Mouse (Mus musculus) MEL (cell line): ENCODE data around the gene Negr1. TPM values are rescaled to one million over a fixed set of nuclear protein-coding genes. Genes with fewer than 3 reads are reported as not detected.

Experiments
- DNase-seq: peaks from one replicate; pipeline ENCODE4 v3.0.0; 2011; ENCODE audit warnings: low read depth, low spot score
- H3K27ac ChIP-seq: 2 replicates; pipeline ENCODE4 v1.5.1; 2012; ENCODE audit warnings: low read depth, mild to moderate bottlenecking, control low read depth, low read length, moderate library complexity; ENCODE audit not compliant: control insufficient read depth
- H3K27me3 ChIP-seq, 2 experiments: fragments of 150-350 bp in 1 of 2; sonication (generic) in 1 of 2; 2 replicates each; pipeline ENCODE4 v1.6.1; 2012; ENCODE audit warnings: low read length in 2 of 2, mild to moderate bottlenecking in 2 of 2, improper control_type of control experiment in 1 of 2, moderate library complexity in 1 of 2; ENCODE audit not compliant: insufficient read depth in 2 of 2, control insufficient read depth in 1 of 2
- H3K36me3 ChIP-seq, 2 experiments: 2 replicates each; pipeline ENCODE4 v1.6.1; 2012 to 2014; ENCODE audit warnings: low read length in 2 of 2, improper control_type of control experiment in 1 of 2, inconsistent platforms in 1 of 2, mild to moderate bottlenecking in 1 of 2; ENCODE audit not compliant: insufficient read depth in 2 of 2, control insufficient read depth in 1 of 2
- H3K4me1 ChIP-seq, 2 experiments: fragments of 150-350 bp in 1 of 2; sonication (generic) in 1 of 2; 2 replicates each; pipeline ENCODE4 v1.6.1; 2012; ENCODE audit warnings: low read length in 2 of 2, improper control_type of control experiment in 1 of 2, mild to moderate bottlenecking in 1 of 2; ENCODE audit not compliant: insufficient read depth in 2 of 2, control insufficient read depth in 1 of 2
- H3K4me3 ChIP-seq, 2 experiments: fragments of 150-350 bp in 1 of 2; sonication (generic) in 1 of 2; 2 replicates each; pipeline ENCODE4 v1.5.1; 2012; ENCODE audit warnings: low read depth in 2 of 2, low read length in 2 of 2, mild to moderate bottlenecking in 2 of 2, moderate library complexity in 2 of 2, control low read depth in 1 of 2, improper control_type of control experiment in 1 of 2; ENCODE audit not compliant: control insufficient read depth in 1 of 2, insufficient read depth in 1 of 2
- H3K79me2 ChIP-seq: 2 replicates; pipeline ENCODE4 v1.6.1; 2012; ENCODE audit warnings: mild to moderate bottlenecking, low read length, moderate library complexity; ENCODE audit not compliant: control insufficient read depth, poor library complexity, insufficient read depth
- H3K9ac ChIP-seq: 2 replicates; pipeline ENCODE4 v1.6.1; 2012; ENCODE audit warnings: low read depth, mild to moderate bottlenecking, control low read depth, low read length, moderate library complexity; ENCODE audit not compliant: control insufficient read depth, poor library complexity, severe bottlenecking
- H3K9me3 ChIP-seq: fragments of 150-350 bp; sonication (generic); replicated peaks from 2 replicates; pipeline ENCODE4 v1.6.1; 2012; ENCODE audit warnings: mild to moderate bottlenecking, low read length, improper control_type of control experiment, moderate library complexity; ENCODE audit not compliant: insufficient read depth
- CHD1 ChIP-seq: IDR thresholded peaks from 2 replicates; pipeline ENCODE4 v1.6.1; 2012; ENCODE audit warnings: low read depth, mild to moderate bottlenecking, inconsistent platforms, low read length, improper control_type of control experiment
- ELF1 ChIP-seq: IDR thresholded peaks from 2 replicates; pipeline ENCODE4 v1.6.1; 2014; ENCODE audit warnings: low read depth, mild to moderate bottlenecking, inconsistent platforms, low read length, improper control_type of control experiment, moderate library complexity
- ETS1 ChIP-seq: IDR thresholded peaks from 2 replicates; pipeline ENCODE4 v1.6.1; 2012; ENCODE audit warnings: low read depth, mild to moderate bottlenecking, inconsistent platforms, low read length, improper control_type of control experiment, moderate library complexity
- GABPA ChIP-seq: IDR thresholded peaks from 2 replicates; pipeline ENCODE4 v1.6.1; 2012; ENCODE audit warnings: low read depth, mild to moderate bottlenecking, inconsistent platforms, low read length, improper control_type of control experiment, moderate library complexity
- GATA1 ChIP-seq: IDR thresholded peaks from 2 replicates; pipeline ENCODE4 v1.6.1; 2011; ENCODE audit warnings: low read depth, low read length, improper control_type of control experiment
- KAT2A ChIP-seq: conservative IDR thresholded peaks from 2 replicates; pipeline ENCODE4 v1.6.1; 2012; ENCODE audit warnings: low read depth, low read length, improper control_type of control experiment, inconsistent platforms
- MAX ChIP-seq: IDR thresholded peaks from 2 replicates; pipeline ENCODE4 v1.6.1; 2011; ENCODE audit warnings: low read length, improper control_type of control experiment
- MEF2A ChIP-seq: IDR thresholded peaks from 2 replicates; pipeline ENCODE4 v1.6.1; 2014; ENCODE audit warnings: low read depth, mild to moderate bottlenecking, inconsistent platforms, low read length, improper control_type of control experiment; ENCODE audit not compliant: poor library complexity, insufficient replicate concordance, severe bottlenecking; ENCODE audit errors: extremely low read depth
- MYB ChIP-seq: IDR thresholded peaks from 2 replicates; pipeline ENCODE4 v1.6.1; 2011; ENCODE audit warnings: mild to moderate bottlenecking, low read depth, low read length, improper control_type of control experiment
- MYC ChIP-seq: IDR thresholded peaks from 2 replicates; pipeline ENCODE4 v1.6.1; 2011; ENCODE audit warnings: low read depth, mild to moderate bottlenecking, low read length, improper control_type of control experiment, moderate library complexity
- NELFE ChIP-seq: IDR thresholded peaks from 2 replicates; pipeline ENCODE4 v1.6.1; 2011; ENCODE audit warnings: low read depth, low read length, improper control_type of control experiment
- RCOR1 ChIP-seq: IDR thresholded peaks from 2 replicates; pipeline ENCODE4 v1.6.1; 2012; ENCODE audit warnings: low read depth, mild to moderate bottlenecking, inconsistent platforms, low read length, improper control_type of control experiment
- SMC3 ChIP-seq: IDR thresholded peaks from 2 replicates; pipeline ENCODE4 v1.6.1; 2011; ENCODE audit warnings: low read depth, low read length, improper control_type of control experiment
- ZC3H11A ChIP-seq: IDR thresholded peaks from 2 replicates; pipeline ENCODE4 v1.6.1; 2012; ENCODE audit warnings: low read depth, mild to moderate bottlenecking, inconsistent platforms, low read length, improper control_type of control experiment
- ZKSCAN1 ChIP-seq: IDR thresholded peaks from 2 replicates; pipeline ENCODE4 v1.6.1; 2012; ENCODE audit warnings: low read depth, mild to moderate bottlenecking, inconsistent platforms, low read length, improper control_type of control experiment, moderate library complexity
- ZMIZ1 ChIP-seq: IDR thresholded peaks from 2 replicates; pipeline ENCODE4 v1.6.1; 2012; ENCODE audit warnings: low read depth, mild to moderate bottlenecking, inconsistent platforms, low read length, improper control_type of control experiment, moderate library complexity
- ZNF384 ChIP-seq: IDR thresholded peaks from 2 replicates; pipeline ENCODE4 v1.6.1; 2012; ENCODE audit warnings: low read depth, mild to moderate bottlenecking, inconsistent platforms, low read length, improper control_type of control experiment
- polyA plus RNA-seq, 2 experiments: library from polyadenylated mRNA; stranded (reverse) in 1 of 2; unstranded in 1 of 2; fragments of >175 nt in 1 of 2; fragments of >200 nt in 1 of 2; gene quantifications; 2 replicates each; pipeline versions ENCODE4 v1.2.1 to v1.2.4; 2012; ENCODE audit warnings: low replicate concordance in 2 of 2, low read depth in 1 of 2; ENCODE audit not compliant: insufficient read length in 2 of 2, insufficient read depth in 1 of 2, missing spikeins in 1 of 2
- total RNA-seq: library from RNA; depleted of rRNA; stranded (reverse); fragments of 300-350 nt; gene quantifications from 2 replicates; pipeline ENCODE4 v1.2.3, GENCODE M21; 2012

The Negr1 gene
- total and polyA plus RNA-seq, 3 experiments, result not detected

- H3K9ac ChIP-seq, result no peak overlapping the region
- no peak overlapping the region for H3K27ac ChIP-seq
- H3K4me3 ChIP-seq, result no peak overlapping the region
- H3K79me2 ChIP-seq, result no peaks in the 10 kb centered on the region
- no peak for TF ChIP-seq KAT2A
- no peak for TF ChIP-seq ZC3H11A
- H3K27me3 ChIP-seq, result no peaks in the 10 kb centered on the region
- H3K36me3 ChIP-seq, result no peaks in the 10 kb centered on the region
- H3K9me3 ChIP-seq, result no peaks in the 10 kb centered on the region
- no peak for DNase-seq
- H3K4me1 ChIP-seq, result no peaks in the 10 kb centered on the region
Measured at GRCm38 (mm10) chr3:156992811-156993210, 431.2 kb downstream of the Negr1 start.

- TF ChIP-seq GATA1 (no peak), ZNF384 (no peak), CHD1 (no peak), SMC3 (no peak), MAX (no peak), MEF2A (no peak), ZKSCAN1 (no peak), ZMIZ1 (no peak), NELFE (no peak), RCOR1 (no peak), MYB (no peak), ZC3H11A (no peak), ETS1 (no peak), ELF1 (no peak), GABPA (no peak), MYC (no peak)
- TF ChIP-seq, all 39 proteins: peak for 0
- Histone ChIP-seq H3K79me2 (no peaks in the 10 kb centered on the region), H3K9me3 (no peaks in the 10 kb centered on the region), H3K9ac (no peak overlapping the region), H3K27me3 (no peaks in the 10 kb centered on the region), H3K4me3 (no peak overlapping the region), H3K27ac (no peak overlapping the region), H3K4me1 (no peaks in the 10 kb centered on the region), H3K36me3 (no peaks in the 10 kb centered on the region)
- DNase-seq, result no peak
Measured at GRCm38 (mm10) chr3:156999177-156999808, 437.7 kb downstream of the Negr1 start.
